Mouse (Mus musculus) bone marrow macrophage, adult 2 months (primary cell): ENCODE data around the gene Rps6kb2. TPM values are rescaled to one million over a fixed set of nuclear protein-coding genes. Genes with fewer than 3 reads are reported as not detected.

Source experiments
- H3K27ac ChIP-seq: 2 replicates; pipeline ENCODE4 v1.5.1; 2012; ENCODE audit warnings: low read depth, low read length; ENCODE audit not compliant: insufficient read depth
- H3K4me1 ChIP-seq: 2 replicates; pipeline ENCODE4 v1.6.1; 2012; ENCODE audit warnings: low read length; ENCODE audit not compliant: control insufficient read depth, insufficient read depth
- H3K4me3 ChIP-seq: 2 replicates; pipeline ENCODE4 v1.5.1; 2012; ENCODE audit warnings: mild to moderate bottlenecking, low read length, moderate library complexity; ENCODE audit not compliant: insufficient read depth
- CTCF ChIP-seq: IDR thresholded peaks from 2 replicates; pipeline ENCODE4 v1.5.1; 2012; ENCODE audit warnings: low read depth, mild to moderate bottlenecking, low read length, moderate library complexity
- POLR2A ChIP-seq: IDR thresholded peaks from 2 replicates; pipeline ENCODE4 v1.6.1; 2012; ENCODE audit warnings: mild to moderate bottlenecking, low read depth, low read length, borderline replicate concordance
- polyA plus RNA-seq: library from polyadenylated mRNA; stranded (reverse); fragments of >200 nt; gene quantifications from 2 replicates; pipeline ENCODE4 v1.2.4, GENCODE M21; 2012; ENCODE audit not compliant: missing spikeins, insufficient read depth, insufficient read length

The Rps6kb2 gene
- polyA plus RNA-seq, result 32.3 and 39.5 TPM in 2 replicates

DNA sequence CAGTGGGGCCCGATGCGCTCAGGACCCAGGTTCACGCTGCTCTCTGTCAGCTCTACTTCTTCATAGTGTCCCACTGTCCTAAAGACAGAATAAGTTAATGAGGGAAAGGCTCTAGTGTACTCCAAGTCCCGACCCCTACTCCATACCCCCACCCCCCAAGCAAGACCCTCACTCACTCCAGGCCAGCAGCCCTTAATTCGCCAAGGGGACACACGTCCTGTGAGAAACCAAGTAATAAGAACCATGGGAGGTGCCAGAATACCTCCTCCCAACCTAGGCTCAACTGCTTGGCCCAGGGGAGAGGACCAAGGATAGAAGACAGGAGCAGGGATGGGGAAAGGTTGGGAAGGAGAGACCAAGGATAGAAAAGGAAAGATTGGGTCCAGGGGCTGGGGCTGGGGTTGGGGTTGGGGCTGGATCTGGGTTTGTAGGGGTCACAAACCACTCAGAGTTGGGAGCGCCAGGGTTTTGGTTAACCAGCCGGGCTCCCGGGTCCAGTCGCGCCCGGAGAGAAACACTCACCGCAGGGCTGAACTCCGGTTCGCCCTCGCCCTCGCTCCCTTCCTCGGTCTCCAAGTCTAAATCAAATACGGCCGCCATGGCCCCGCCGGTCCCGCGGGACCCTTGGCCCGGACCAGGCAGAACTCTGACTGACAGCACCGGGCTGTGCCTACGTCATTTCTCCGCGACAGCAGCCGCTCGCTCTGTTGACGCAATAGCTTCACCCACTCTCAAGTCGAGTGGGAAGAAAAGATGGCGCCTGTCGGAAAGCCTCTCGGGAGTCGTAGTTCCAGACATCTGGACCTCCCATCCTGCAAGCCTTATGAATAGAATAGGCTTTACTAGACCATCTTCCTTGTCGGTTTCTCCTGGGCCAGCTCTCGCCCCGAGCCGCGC is at the start of gene Rps6kb2:
TSS of gene Rps6kb2 (minus strand) at position 709 of the 897 bp plus-strand sequence.
- Histone ChIP-seq H3K4me1 (peaks cover 19% of the 10 kb centered on the region), H3K27ac (peak within 1 kb of the TSS; percentile 85), H3K4me3 (peak within 1 kb of the TSS; percentile 70)
- TF ChIP-seq CTCF (no peak), POLR2A (no peak)

GRCm38 (mm10) chr19:4211891-4212588 is 48.9 kb upstream of the Rps6kb2 start:
- Histone ChIP-seq H3K27ac (no peak overlapping the region), H3K4me1 (peaks cover 14% of the 10 kb centered on the region), H3K4me3 (no peak overlapping the region)
- no peak for TF ChIP-seq CTCF
- no peak for TF ChIP-seq POLR2A

DNA sequence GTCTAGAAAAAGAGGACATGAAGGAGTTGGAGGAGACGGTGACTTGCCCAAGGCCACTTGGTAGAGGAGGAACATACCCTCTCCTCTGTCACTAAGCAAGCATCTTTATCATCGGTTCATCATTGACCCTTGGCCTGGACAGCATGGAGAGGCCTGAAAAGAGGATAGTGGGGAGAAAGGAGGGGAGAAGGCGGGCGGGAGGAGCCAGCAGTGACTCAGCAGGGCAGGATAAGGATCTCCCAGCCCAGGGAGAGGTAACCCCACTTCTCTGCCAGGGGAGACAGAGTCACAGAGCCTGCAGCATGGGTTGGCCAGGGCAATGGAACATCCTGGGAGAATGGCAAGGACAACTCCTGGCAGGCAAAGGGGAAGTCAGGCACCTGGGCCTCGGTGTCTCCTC is 45.4 kb upstream of the Rps6kb2 start:
- Histone ChIP-seq H3K4me1 (peaks cover 13% of the 10 kb centered on the region), H3K4me3 (no peak overlapping the region), H3K27ac (no peak overlapping the region)
- TF ChIP-seq CTCF (no peak), POLR2A (no peak)

DNA sequence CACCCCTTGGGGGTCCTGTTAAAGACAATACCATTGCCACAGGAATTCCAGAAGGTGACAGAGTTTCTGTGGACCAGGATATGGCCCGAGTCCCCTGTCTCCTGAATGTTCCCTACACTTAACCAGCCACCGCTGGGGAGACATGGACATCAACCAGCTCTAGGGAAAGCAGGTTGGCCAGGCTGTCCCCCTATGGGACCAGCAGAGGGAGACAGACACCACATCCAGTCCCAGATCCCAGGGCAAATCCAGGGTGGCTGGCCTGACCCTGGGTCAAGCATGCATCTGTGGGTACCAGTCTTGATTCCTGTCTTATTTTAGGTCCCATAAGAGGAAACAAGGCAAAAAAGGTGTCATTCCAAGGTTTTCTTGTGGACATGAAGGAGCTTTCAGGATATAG is 43.8 kb upstream of the Rps6kb2 start:
- TF ChIP-seq POLR2A, result no peak
- peak; percentile 83 for TF ChIP-seq CTCF
- H3K4me3 ChIP-seq, result no peak overlapping the region
- no peak overlapping the region for H3K27ac ChIP-seq
- H3K4me1 ChIP-seq, result peaks cover 22% of the 10 kb centered on the region

GRCm38 (mm10) chr19:4204889-4205288 is 41.7 kb upstream of the Rps6kb2 start:
- Histone ChIP-seq H3K4me1 (peaks cover 31% of the 10 kb centered on the region), H3K27ac (no peak overlapping the region), H3K4me3 (no peak overlapping the region)
- no peak for TF ChIP-seq POLR2A

GRCm38 (mm10) chr19:4203604-4204326 is 40.6 kb upstream of the Rps6kb2 start:
- Histone ChIP-seq H3K4me3 (peak overlapping the region; percentile 14; the same call in 1 of the 2 replicates), H3K27ac (peak overlapping the region; percentile 88), H3K4me1 (peaks cover 31% of the 10 kb centered on the region)
- no peak for TF ChIP-seq POLR2A
- no peak for TF ChIP-seq CTCF

GRCm38 (mm10) chr19:4203148-4203547 is 40.0 kb upstream of the Rps6kb2 start:
- TF ChIP-seq POLR2A, result no peak
- TF ChIP-seq CTCF, result no peak
- peak overlapping the region; percentile 88 for H3K27ac ChIP-seq
- peaks cover 31% of the 10 kb centered on the region for H3K4me1 ChIP-seq
- H3K4me3 ChIP-seq, result peak overlapping the region; percentile 14; the same call in 1 of the 2 replicates

- H3K4me3 ChIP-seq, result peak overlapping the region; percentile 70
- H3K27ac ChIP-seq, result peak overlapping the region; percentile 52
- H3K4me1 ChIP-seq, result peaks cover 31% of the 10 kb centered on the region
- TF ChIP-seq CTCF, result no peak; the same call in 1 of the 2 replicates
- no peak for TF ChIP-seq POLR2A
Measured at GRCm38 (mm10) chr19:4202149-4202548, 39.0 kb upstream of the Rps6kb2 start.

- TF ChIP-seq CTCF (no peak), POLR2A (no peak)
- H3K27ac ChIP-seq, result peak within 1 kb of the TSS; percentile 52
- H3K4me3 ChIP-seq, result peak within 1 kb of the TSS; percentile 70
- H3K4me1 ChIP-seq, result peaks cover 31% of the 10 kb centered on the region
Measured at GRCm38 (mm10) chr19:4201291-4201909, 38.2 kb upstream of the Rps6kb2 start, which contains the start of gene Rad9a. Gene Rad9a (minus strand): TSS chr19:4201662.
